ENCODE assay signal across 14 mouse cellular contexts in the genomic region with DNA sequence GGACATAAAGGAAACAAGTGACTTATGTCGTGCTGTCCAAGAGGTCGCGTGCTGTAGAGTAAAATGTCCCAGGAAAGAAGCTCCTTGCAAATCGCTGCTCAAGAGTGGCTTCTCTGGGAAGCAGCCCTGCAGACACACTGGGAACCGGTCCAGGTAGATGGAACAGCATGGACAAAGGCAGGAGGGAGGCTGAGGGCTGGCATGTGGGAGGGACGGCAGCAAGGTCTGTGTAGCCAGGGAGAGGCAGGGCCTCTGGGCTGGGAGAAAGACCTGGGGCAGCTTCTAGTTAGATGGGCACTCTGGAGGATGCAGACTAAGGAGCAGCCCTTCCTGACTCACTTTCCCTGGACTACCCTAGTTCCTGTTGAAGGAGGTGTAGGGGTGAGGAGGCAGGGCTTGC.
DNase-seq lines count a peak whose midpoint lies in the region; ATAC-seq and TF ChIP-seq lines count a peak whose summit lies in the region.
"Had no signal": no experiment of that assay in that cellular context is flagged by ENCODE, and none has a peak within 500 bp of the region (broad histone marks: within the 10 kb centered on the region; RNA-seq: fewer than 3 reads in every experiment).

No protein-coding gene starts in this region.

- H3K9me3 ChIP-seq in neural tube, embryonic 13.5 days: no peaks in the 10 kb centered on the region
- H3K9me3 ChIP-seq in neural tube, embryonic 15.5 days (replicated peaks): no peaks in the 10 kb centered on the region
- no peaks in the 10 kb centered on the region for H3K9me3 ChIP-seq in liver, embryonic 11.5 days (ENCODE audit: control insufficient read depth, low read length)
- H3K9me3 ChIP-seq: forebrain, embryonic 15.5 days; heart, embryonic 12.5 days; hindbrain, embryonic 15.5 days; limb, embryonic 13.5 days had no signal

- H3K27ac ChIP-seq in gastrocnemius, adult 2 months: no peak overlapping the region
- no peak overlapping the region for H3K27ac ChIP-seq in neural tube, embryonic 13.5 days (replicated peaks)
- H3K27ac ChIP-seq in neural tube, embryonic 15.5 days (replicated peaks): no peak overlapping the region
- H3K27ac ChIP-seq in testis, adult 2 months (ENCODE audit: control insufficient read depth, insufficient read depth, low read depth, low read length): 0 out of 2 replicates have a peak overlapping the region, but pooled peaks have one; percentile 40
- no peak overlapping the region for H3K27ac ChIP-seq in liver, embryonic 11.5 days (ENCODE audit: low read depth, low read length)
- H3K27ac ChIP-seq: forebrain, embryonic 15.5 days; limb, embryonic 13.5 days had no signal

- DNase-seq in gastrocnemius, adult 2 months: peak; percentile 37
- no peak for DNase-seq in gastrocnemius, postnatal 14 days
- DNase-seq in cerebellum, adult 18-20 months: peak; percentile 85 to 93
- no peak for DNase-seq in liver, embryonic 11.5 days (ENCODE audit: low spot score)
- no peak for DNase-seq in c-Kit-positive CD71-positive TER-119-positive erythroid progenitor cells, embryonic 14.5 days (ENCODE audit: low spot score)
- DNase-seq: lung, adult 18-20 months; thymus, adult 18-20 months had no signal

- no peak overlapping the region for H3K4me3 ChIP-seq in gastrocnemius, adult 2 months
- no peak overlapping the region for H3K4me3 ChIP-seq in neural tube, embryonic 13.5 days
- no peak overlapping the region for H3K4me3 ChIP-seq in neural tube, embryonic 15.5 days (replicated peaks)
- H3K4me3 ChIP-seq in testis, adult 2 months (ENCODE audit: control insufficient read depth, low read depth, low read length): no peak overlapping the region
- H3K4me3 ChIP-seq in liver, embryonic 11.5 days (ENCODE audit: low read depth, low read length): no peak overlapping the region
- H3K4me3 ChIP-seq: forebrain, embryonic 15.5 days; heart, embryonic 12.5 days; hindbrain, embryonic 15.5 days; limb, embryonic 13.5 days had no signal

- H3K36me3 ChIP-seq in neural tube, embryonic 13.5 days: no peaks in the 10 kb centered on the region
- no peaks in the 10 kb centered on the region for H3K36me3 ChIP-seq in neural tube, embryonic 15.5 days
- no peaks in the 10 kb centered on the region for H3K36me3 ChIP-seq in testis, adult 2 months (ENCODE audit: control insufficient read depth, insufficient read depth, low read length)
- no peaks in the 10 kb centered on the region for H3K36me3 ChIP-seq in liver, embryonic 11.5 days (ENCODE audit: control insufficient read depth, insufficient read depth, low read length)
- H3K36me3 ChIP-seq: forebrain, embryonic 15.5 days; heart, embryonic 12.5 days; hindbrain, embryonic 15.5 days; limb, embryonic 13.5 days had no signal

- no peak overlapping the region for H3K4me2 ChIP-seq in neural tube, embryonic 13.5 days
- no peak overlapping the region for H3K4me2 ChIP-seq in neural tube, embryonic 15.5 days
- H3K4me2 ChIP-seq in liver, embryonic 11.5 days: no peak overlapping the region
- H3K4me2 ChIP-seq: forebrain, embryonic 15.5 days; heart, embryonic 12.5 days; hindbrain, embryonic 15.5 days; limb, embryonic 13.5 days had no signal

- WGBS in neural tube, embryonic 13.5 days: 69% methylated on average over 6 of the region's 6 CpGs
- WGBS in neural tube, embryonic 15.5 days: 72% methylated on average over 6 of the region's 6 CpGs
- 76% methylated on average over 6 of the region's 6 CpGs for WGBS in liver, embryonic 11.5 days

- peaks cover 65% of the 10 kb centered on the region for H3K4me1 ChIP-seq in neural tube, embryonic 13.5 days (replicated peaks)
- peaks cover 47% of the 10 kb centered on the region for H3K4me1 ChIP-seq in neural tube, embryonic 15.5 days
- H3K4me1 ChIP-seq in testis, adult 2 months (ENCODE audit: control insufficient read depth, insufficient read depth, low read length): no peaks in the 10 kb centered on the region; the same call in 1 of the 2 replicates
- H3K4me1 ChIP-seq in liver, embryonic 11.5 days (replicated peaks; ENCODE audit: control insufficient read depth, insufficient read depth, low read length): peaks cover 20% of the 10 kb centered on the region

- intact Hi-C loops in gastrocnemius, adult 2 months (cut with DNase I): no loop called here
- intact Hi-C loops in gastrocnemius, postnatal 14 days (cut with DNase I; ENCODE audit: low total_unique reads): no loop called here

- TF ChIP-seq POLR2A in testis, adult 2 months (IDR thresholded peaks at IDR 0.05; ENCODE audit: control insufficient read depth, low read depth, low read length): no peak

- 0 out of 2 replicates have a peak overlapping the region, but pooled peaks have one; percentile 18 for H3K9ac ChIP-seq in neural tube, embryonic 13.5 days
- H3K9ac ChIP-seq in neural tube, embryonic 15.5 days (replicated peaks): no peak overlapping the region
- H3K9ac ChIP-seq in liver, embryonic 11.5 days (ENCODE audit: low read depth, low read length): no peak overlapping the region
- H3K9ac ChIP-seq: forebrain, embryonic 15.5 days; hindbrain, embryonic 15.5 days had no signal

- H3K27me3 ChIP-seq in neural tube, embryonic 13.5 days: no peaks in the 10 kb centered on the region
- no peaks in the 10 kb centered on the region for H3K27me3 ChIP-seq in neural tube, embryonic 15.5 days (replicated peaks)
- H3K27me3 ChIP-seq in testis, adult 2 months (ENCODE audit: control insufficient read depth, insufficient read depth, low read length): no peaks in the 10 kb centered on the region
- H3K27me3 ChIP-seq in liver, embryonic 11.5 days (replicated peaks; ENCODE audit: control insufficient read depth, insufficient read depth, low read length): no peaks in the 10 kb centered on the region
- H3K27me3 ChIP-seq: forebrain, embryonic 15.5 days; heart, embryonic 12.5 days; hindbrain, embryonic 15.5 days; limb, embryonic 13.5 days had no signal

- no peak for TF ChIP-seq CTCF in gastrocnemius, adult 2 months (IDR thresholded peaks at IDR 0.05)
- no peak for TF ChIP-seq CTCF in testis, adult 2 months (IDR thresholded peaks at IDR 0.05; ENCODE audit: control insufficient read depth, insufficient read depth, insufficient replicate concordance, low read depth, low read length)

- ATAC-seq in neural tube, embryonic 13.5 days (ENCODE audit: low read depth): no peak
- no peak for ATAC-seq in neural tube, embryonic 15.5 days (ENCODE audit: low FRiP score)
- no peak for ATAC-seq in liver, embryonic 11.5 days (replicated peaks; ENCODE audit: low FRiP score)
- ATAC-seq: forebrain, embryonic 15.5 days had no signal

Comparison
In these comparisons a context has a peak if more than half of its experiments do, and no peak if none do; other contexts are left out.
1. DNase-seq: peak in gastrocnemius, adult 2 months (single experiment) and cerebellum, adult 18-20 months (2 of 2); none in gastrocnemius, postnatal 14 days (single experiment), liver, embryonic 11.5 days (single experiment) and c-Kit-positive CD71-positive TER-119-positive erythroid progenitor cells, embryonic 14.5 days (single experiment).